Mouse (Mus musculus) c-Kit-negative CD71-positive TER-119-positive erythroid progenitor cells, embryonic 14.5 days (primary cell): ENCODE measurements around the gene Ankrd44.
"Not testable (repeated sequence)": the region's sequence is repeated elsewhere in the genome, so short reads cannot be mapped to it uniquely, and the experiment has no call there.

ENCODE experiments used
- DNase-seq: peaks from one replicate; pipeline ENCODE4 v3.0.0-alpha.2; 2013; ENCODE audit warnings: low read depth, low spot score

Gene Ankrd44

GRCm38 (mm10) chr1:54925971-54926771 lies at the start of gene Ankrd44:
Gene Ankrd44 (minus strand): TSS chr1:54926387.
- DNase-seq, result no peak

- no peak for DNase-seq
Observed at GRCm38 (mm10) chr1:54971687-54972404, 45.7 kb upstream of the Ankrd44 start.

GRCm38 (mm10) chr1:54966858-54967257 lies 40.7 kb upstream of the Ankrd44 start:
- DNase-seq, result peak; percentile 57

GRCm38 (mm10) chr1:54965159-54965995 lies 39.2 kb upstream of the Ankrd44 start:
- DNase-seq, result no peak

GRCm38 (mm10) chr1:54961724-54962123 lies 35.5 kb upstream of the Ankrd44 start:
- no peak for DNase-seq

- DNase-seq, result no peak
Observed at GRCm38 (mm10) chr1:54960613-54961165, 34.5 kb upstream of the Ankrd44 start.

- no peak for DNase-seq
Observed at GRCm38 (mm10) chr1:54958525-54958924, 32.3 kb upstream of the Ankrd44 start.

- DNase-seq, result not testable (repeated sequence)
Observed at GRCm38 (mm10) chr1:54956995-54957394, 30.8 kb upstream of the Ankrd44 start.

- DNase-seq, result no peak
Observed at GRCm38 (mm10) chr1:54954856-54955255, 28.7 kb upstream of the Ankrd44 start.

- no peak for DNase-seq
Observed at GRCm38 (mm10) chr1:54944648-54945047, 18.5 kb upstream of the Ankrd44 start.

- no peak for DNase-seq
Observed at GRCm38 (mm10) chr1:54935466-54935865, 9.3 kb upstream of the Ankrd44 start.

GRCm38 (mm10) chr1:54934911-54935310 lies 8.7 kb upstream of the Ankrd44 start:
- no peak for DNase-seq

GRCm38 (mm10) chr1:54933646-54934045 lies 7.5 kb upstream of the Ankrd44 start:
- DNase-seq, result no peak

GRCm38 (mm10) chr1:54932456-54933115 lies 6.4 kb upstream of the Ankrd44 start:
- DNase-seq, result no peak

GRCm38 (mm10) chr1:54931231-54931630 lies 5.0 kb upstream of the Ankrd44 start:
- DNase-seq, result no peak

GRCm38 (mm10) chr1:54930670-54931200 lies 4.5 kb upstream of the Ankrd44 start:
- no peak for DNase-seq

GRCm38 (mm10) chr1:54925451-54925934 lies 694 bp downstream of the Ankrd44 start:
- no peak for DNase-seq

- no peak for DNase-seq
Observed at GRCm38 (mm10) chr1:54924760-54925159, 1.4 kb downstream of the Ankrd44 start.

- DNase-seq, result no peak
Observed at GRCm38 (mm10) chr1:54924309-54924685, 1.9 kb downstream of the Ankrd44 start.

- no peak for DNase-seq
Observed at GRCm38 (mm10) chr1:54923366-54924308, 2.5 kb downstream of the Ankrd44 start.
